Mouse (Mus musculus) left cerebral cortex, adult 9 months (tissue): ENCODE data around the gene Rbp7.
A peak's percentile ranks its signal among the peaks of the same experiment; 100 is the strongest.
"Not testable (repeated sequence)": the region's sequence is repeated elsewhere in the genome, so short reads cannot be mapped to it uniquely, and the experiment has no call there.

Experiments used
- DNase-seq, 2 experiments: peaks; one replicate each; pipeline ENCODE4 v3.0.0; 2022; ENCODE audit warnings: low spot score in 2 of 2

Rbp7 gene

DNA sequence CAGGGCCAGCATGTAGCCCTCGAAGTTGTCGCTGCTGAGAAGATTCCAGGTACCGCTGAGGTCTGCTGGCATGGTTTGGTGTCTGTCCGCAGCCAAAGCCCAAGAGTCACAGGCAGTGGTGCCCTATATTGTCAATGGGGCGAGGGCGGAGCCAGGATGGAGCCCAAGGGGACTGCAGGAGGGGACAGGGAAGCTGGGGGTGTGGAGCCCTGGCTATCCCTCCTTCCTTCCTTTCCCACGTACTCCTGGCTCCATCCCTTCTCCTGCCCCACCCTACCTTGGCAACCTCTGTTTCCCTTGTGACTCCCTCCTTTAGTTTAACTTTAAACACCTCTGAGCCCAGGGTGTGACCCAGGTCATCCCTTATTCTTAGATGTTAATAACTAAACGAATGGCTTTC is at the start of gene Rbp7:
Rbp7 (minus strand) TSS at position 100 of the 400 bp plus-strand sequence.
- DNase-seq, result no peak

DNA sequence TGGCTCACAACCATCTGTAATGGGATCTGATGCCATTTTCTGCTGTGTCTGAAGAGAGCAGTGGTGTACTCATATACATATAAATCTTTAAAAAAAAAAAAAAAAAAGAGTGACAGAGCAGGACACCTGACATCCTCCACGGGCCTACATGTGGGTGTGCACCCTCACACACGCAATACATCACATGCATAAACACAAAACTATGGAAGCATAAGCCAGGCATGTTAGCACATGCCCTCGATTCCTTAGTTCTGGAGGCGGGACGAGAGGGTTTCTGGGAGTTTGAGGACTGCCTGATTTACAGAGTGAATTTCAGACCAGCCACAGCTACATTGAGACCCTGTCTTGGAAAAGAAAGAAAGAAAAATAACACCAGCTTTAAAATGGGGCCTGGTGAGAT is 49.6 kb upstream of the Rbp7 start:
- DNase-seq, result no peak

DNA sequence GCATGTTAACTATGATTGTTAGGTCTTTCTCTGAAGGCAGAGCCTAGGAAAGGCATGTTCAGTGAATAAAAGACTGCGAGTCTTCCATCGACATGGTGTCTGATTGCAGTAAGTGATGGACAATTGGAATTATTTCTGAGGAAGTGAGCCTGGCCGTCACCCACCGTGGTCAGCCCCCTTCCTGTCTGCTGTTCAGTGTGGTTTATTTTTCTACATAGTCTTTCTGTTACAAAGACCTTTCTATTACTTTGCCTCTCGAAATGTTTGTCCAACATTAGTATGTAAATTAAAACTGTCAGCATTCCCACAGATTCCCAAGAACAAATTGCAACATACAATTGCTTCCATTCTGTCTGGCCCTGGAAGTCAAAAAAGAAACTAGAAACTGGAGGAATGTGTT is 45.0 kb upstream of the Rbp7 start:
- DNase-seq, result no peak

DNA sequence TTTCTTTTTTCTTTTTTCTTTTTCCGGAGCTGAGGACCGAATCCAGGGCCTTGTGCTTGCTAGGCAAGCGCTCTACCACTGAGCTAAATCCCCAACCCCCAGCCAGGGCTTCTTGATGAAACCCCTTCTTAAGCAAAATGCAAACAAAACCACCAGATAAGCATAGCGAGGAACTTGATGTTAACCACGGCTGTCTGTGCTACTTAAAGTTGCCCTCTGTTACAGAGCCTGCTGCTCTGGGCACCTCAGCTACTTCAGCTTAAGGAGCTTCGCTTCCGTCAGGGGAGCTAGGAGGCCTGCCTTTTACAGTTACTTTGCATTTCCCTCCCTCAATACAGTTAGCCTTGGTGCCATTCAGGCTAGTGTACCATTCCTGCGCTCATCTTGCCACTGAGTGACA is 44.1 kb upstream of the Rbp7 start:
- no peak for DNase-seq

DNA sequence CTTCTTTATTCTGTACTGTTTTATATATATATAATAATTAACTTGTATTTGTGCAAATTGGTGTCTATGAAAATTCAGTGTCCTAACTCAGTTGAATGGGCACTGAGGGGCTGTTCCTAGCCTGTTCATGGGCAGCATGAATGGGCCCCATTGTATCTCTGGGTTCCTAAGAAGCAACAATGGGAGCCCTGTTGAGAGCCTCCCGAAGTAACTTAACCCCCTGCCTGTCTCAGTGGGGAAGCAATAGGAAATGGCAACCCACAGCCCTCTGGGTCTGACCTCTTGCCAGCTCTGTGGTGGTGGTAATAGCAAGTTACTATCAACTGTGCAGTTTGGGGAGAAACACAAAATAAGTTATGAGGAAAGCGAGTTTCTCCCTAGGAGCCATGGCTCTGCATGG is 41.8 kb upstream of the Rbp7 start:
- DNase-seq, result peak in 1 of 2 experiments; percentile 32

GRCm38 (mm10) chr4:149491151-149491550 is 36.4 kb upstream of the Rbp7 start:
- no peak for DNase-seq

DNA sequence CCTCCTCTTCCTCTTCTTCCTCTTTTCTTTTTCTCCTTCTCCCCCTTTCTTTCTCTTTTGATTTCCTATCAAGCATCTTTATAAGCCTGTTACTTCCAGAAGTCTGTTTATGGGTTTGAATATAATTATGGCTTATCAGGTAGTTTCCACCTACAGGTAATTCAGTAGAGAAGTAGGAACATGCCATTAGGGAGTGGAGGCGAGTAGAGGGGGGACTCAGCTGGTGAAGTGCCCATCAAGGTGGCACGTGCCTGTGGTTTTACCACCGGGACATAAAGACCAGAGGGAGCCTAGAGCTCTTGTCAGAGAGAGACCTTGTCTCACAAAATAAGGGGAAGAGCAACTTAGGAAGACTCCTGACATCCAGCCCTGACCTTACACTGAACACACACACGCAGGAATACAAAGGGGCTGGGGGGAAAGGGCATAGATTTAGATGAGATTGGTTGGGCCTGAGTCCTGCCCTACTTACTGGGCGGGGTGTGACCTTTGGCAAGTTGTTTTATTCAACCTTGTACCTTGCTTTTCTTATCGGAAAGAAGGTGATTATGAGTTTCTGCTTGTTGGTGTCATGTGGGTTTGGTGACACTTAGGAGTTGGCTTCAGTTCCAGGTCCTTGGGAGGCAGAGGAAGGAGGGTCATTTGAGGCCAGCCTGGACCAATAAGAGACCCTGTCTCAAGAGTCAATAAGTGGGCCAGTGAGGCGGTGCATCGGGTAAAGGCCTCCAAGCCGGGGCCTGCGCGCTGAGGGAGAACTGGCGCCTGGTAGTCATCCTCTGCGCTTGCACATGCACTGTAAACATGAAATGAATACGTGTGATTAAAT is 34.9 kb upstream of the Rbp7 start:
- no peak for DNase-seq

- DNase-seq, result no peak
Measured at GRCm38 (mm10) chr4:149487729-149488128, 33.0 kb upstream of the Rbp7 start.

DNA sequence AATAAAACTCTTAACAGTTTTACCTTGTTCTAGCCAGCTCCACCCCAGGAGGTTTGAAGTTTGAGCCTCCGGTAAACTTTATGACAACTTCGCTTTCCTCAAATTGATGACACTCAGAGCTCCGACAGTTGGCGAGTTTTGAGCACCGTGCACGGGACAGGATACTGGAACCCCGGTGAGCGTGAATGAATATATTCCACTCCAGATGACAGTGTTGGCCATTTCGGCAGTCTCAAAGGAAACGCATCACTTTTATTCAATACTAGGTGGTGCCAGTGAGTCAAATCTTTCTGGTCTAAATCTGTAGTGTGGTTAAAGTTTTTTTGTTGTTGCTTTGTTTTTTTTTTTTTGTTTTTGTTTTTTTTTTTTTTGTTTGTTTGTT is 31.0 kb upstream of the Rbp7 start:
- no peak for DNase-seq

DNA sequence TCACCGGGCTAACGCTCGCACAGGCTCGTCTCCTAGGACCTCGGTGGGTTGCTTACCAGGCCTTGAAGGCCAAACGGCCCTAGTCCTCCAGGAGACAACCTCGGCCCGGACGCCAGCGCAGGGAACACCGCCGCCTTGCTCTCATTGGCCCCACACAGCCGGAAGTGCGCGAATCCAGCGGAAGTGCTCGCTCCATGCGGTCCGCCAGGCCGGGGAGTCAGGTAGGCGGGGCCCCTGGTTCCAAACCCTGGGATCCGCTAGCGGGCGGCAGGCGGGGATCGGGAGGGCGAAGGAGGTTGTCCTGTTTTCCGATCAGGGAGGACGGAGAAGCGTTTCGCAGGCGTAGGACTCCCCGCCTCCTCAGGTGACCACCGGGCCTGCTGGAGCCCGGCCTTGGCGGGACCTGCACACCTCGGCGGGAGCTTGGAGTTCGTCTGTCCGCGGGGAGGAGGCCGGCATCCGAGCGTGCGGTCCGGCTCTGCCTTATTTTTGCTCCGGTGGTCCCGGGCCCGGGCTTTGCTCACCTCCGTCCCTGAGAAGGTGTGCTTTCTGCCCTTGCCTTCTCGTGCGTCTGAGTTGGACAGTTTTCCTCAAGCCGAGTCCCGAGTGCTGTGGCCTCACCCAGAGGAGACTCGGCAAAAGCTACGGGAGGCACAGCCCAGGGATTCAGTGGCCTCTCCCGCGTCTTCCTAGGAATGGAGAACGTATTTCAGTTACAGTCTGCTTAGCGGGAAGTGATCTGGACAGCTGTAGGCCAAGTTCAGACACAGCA is 30.5 kb upstream of the Rbp7 start, which contains the start of the genes Nmnat1 and Lzic:
Nmnat1 (minus strand) TSS at position 150 of the 772 bp plus-strand sequence.
Lzic (plus strand) TSS at position 177 of the 772 bp plus-strand sequence.
- peak; percentile 52 to 91 for DNase-seq

DNA sequence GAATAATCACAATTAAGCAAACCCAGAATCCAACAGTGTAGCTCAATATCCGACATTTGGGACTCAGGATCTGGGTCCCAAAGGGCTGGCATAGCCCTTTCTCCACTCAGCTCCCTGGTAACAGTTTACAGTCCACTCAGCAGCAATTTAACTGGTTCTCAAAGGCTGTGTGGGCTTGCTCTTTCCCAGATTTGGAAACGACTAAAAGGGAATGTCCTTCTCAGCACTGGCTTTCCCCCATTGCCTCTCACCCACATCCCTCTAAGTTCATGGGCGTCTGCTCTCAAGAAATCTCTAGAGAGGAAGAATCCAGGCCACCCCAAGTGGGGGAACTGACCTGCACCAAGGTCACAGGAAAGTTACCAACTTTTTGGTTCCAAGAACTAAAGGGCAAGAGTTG is 29.8 kb upstream of the Rbp7 start:
- DNase-seq, result no peak

GRCm38 (mm10) chr4:149477078-149477477 is 22.3 kb upstream of the Rbp7 start, which contains the start of gene Tmem274:
Tmem274 (plus strand) TSS chr4:149477378.
- no peak for DNase-seq

GRCm38 (mm10) chr4:149475096-149475495 is 20.3 kb upstream of the Rbp7 start:
- no peak for DNase-seq

DNA sequence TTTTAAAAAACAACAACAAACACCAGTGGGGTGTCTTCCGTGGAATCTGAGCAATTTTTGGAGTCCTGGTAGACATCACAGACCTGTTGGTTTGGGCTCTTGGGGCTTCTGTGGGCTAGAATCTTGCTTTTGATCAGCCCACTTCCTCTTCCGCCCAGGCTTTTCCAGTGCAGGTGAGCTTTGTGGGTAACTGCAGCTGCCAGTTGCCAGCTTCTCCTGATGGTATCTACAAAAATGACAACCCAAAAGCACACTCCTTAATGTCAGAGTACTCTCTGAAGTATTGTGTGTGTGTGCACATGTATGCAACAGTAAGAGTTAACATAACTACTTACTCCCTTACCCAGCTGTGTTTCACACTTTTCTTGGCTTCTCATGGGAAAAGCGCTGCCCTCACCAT is 14.8 kb upstream of the Rbp7 start:
- DNase-seq, result no peak

- no peak for DNase-seq
Measured at GRCm38 (mm10) chr4:149463435-149463950, 8.7 kb upstream of the Rbp7 start.

DNA sequence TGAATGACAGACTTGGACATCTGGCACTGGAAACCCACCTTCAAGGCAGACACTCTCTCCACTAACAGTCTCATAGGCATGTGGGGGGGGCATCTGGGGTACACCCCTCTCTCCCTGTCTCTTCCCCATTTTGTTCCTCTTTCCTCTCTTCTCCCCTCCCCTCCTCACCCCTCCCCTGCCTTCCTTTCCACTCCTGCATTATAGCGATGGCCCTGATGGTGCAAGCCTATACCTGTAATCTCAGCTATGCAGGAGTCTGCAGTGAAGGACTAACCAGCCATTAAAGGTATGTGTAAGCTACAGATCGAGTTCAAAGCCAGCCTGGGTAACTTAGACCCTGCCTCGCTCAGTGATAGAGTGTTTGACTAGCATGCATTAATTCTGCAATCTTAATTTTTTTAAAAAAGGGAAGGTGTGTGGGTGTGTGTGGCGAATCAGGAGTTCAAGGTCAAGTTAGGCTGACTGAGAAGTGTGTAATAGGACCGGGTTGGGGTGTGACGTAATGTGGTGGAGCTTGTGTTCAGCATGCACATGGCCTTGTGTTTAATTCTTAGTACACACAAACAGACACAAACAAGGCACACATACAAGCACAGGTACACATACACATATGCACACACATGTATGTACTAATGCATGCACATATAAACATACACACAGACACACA is 7.7 kb upstream of the Rbp7 start:
- no peak for DNase-seq

DNA sequence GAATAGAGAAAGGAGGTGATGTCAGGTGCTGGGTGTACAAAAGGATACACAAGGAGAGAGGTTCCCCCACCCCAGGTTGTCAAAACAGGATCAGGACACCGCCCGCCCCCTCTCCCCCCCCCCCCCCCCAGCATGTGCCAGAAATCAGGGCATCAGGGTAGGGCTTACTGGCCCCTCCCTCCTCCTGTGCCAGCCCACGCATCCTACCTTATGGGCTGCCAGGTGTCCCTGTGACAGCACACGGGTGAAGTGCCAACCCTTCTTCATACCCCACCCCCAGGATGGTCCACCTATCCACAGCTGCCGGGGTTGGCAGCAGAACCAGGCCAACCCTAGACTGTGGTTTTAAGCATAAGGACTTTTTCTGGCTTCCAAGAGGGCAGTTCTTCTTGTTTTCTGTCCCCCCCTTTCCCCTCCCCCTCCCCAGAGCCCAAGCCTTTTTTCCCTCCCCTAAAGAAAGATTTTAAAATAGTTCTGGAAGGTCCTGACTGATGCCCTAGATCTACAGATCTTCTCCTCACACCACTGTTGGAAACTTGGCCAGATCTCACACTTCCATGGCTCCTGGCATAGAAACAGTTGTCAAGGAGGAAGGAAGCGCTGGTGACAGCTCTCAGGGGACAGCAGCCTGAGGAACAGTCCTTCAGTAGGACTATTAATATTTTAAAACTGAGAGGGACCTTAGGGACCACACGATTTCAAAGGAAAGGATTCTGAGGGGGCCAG is 7.0 kb upstream of the Rbp7 start:
- no peak for DNase-seq

GRCm38 (mm10) chr4:149460475-149460874 is 5.7 kb upstream of the Rbp7 start:
- DNase-seq, result not testable (repeated sequence)

GRCm38 (mm10) chr4:149459425-149459824 is 4.6 kb upstream of the Rbp7 start:
- DNase-seq, result no peak

- DNase-seq, result no peak
Measured at GRCm38 (mm10) chr4:149458526-149458925, 3.7 kb upstream of the Rbp7 start.

DNA sequence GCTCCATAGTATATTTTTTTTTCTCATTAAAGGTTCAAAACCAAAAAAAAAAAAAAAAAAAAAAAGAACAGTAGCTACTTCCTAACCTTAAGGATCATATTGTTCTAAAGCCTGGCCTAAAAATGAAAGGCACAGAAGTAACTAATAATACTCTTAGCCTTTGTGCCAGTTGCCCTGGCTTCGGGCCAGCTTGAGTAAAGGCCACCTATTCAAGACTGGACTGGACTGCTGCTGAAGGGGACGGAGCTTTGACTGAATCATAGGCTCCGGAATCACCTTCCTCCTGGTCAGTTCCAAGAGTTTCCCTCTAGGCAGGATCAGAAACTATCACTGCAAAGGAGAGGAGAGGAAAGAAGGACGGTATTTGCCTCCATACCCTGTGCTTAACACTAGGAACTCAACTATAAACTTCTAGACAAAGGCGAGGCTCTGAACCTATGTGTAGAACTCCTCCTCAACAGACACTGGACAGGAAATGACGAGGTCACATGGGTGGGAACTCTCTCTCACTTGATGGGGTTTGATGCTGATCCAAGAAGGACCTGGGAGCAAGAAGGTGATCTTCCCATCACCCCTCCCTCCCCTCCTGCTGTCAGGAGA is 3.2 kb upstream of the Rbp7 start:
- no peak for DNase-seq
